ENCODE assay signal across 8 mouse cellular contexts in genomic region chr12:102729855-102730797, GRCm38 (mm10). TPM values are rescaled to one million over a fixed set of nuclear protein-coding genes. Genes with fewer than 3 reads are reported as not detected.
DNase-seq lines count a peak whose midpoint lies in the region; ATAC-seq and TF ChIP-seq lines count a peak whose summit lies in the region.

No protein-coding gene starts in this region.

- peaks cover 10% of the 10 kb centered on the region; the same call in 1 of the 2 replicates for H3K4me1 ChIP-seq in spleen, adult 2 months (ENCODE audit: control insufficient read depth, insufficient read depth, insufficient read length)
- peaks cover 10% of the 10 kb centered on the region for H3K4me1 ChIP-seq in kidney, adult 2 months (ENCODE audit: control insufficient read depth, insufficient read depth, low read length)
- H3K4me1 ChIP-seq in limb, embryonic 13.5 days: peaks cover 24% of the 10 kb centered on the region
- peaks cover 24% of the 10 kb centered on the region for H3K4me1 ChIP-seq in midbrain, embryonic 13.5 days (replicated peaks)
- H3K4me1 ChIP-seq in stomach, embryonic 15.5 days: peaks cover 17% of the 10 kb centered on the region

- WGBS in spleen, adult 2 months: 51% methylated on average over 26 of the region's 26 CpGs
- 43% methylated on average over 26 of the region's 26 CpGs for WGBS in kidney, adult 2 months
- 27% methylated on average over 26 of the region's 26 CpGs for WGBS in limb, embryonic 13.5 days
- 30% methylated on average over 26 of the region's 26 CpGs for WGBS in midbrain, embryonic 13.5 days
- WGBS in stomach, embryonic 15.5 days: 28% methylated on average over 26 of the region's 26 CpGs

- peak overlapping the region; percentile 54; the same call in 1 of the 2 replicates for H3K9ac ChIP-seq in limb, embryonic 13.5 days
- H3K9ac ChIP-seq in midbrain, embryonic 13.5 days (replicated peaks): peak overlapping the region; percentile 44
- H3K9ac ChIP-seq in stomach, embryonic 15.5 days: no peak overlapping the region

- H3K9me3 ChIP-seq in limb, embryonic 13.5 days: no peaks in the 10 kb centered on the region
- no peaks in the 10 kb centered on the region for H3K9me3 ChIP-seq in midbrain, embryonic 13.5 days
- no peaks in the 10 kb centered on the region for H3K9me3 ChIP-seq in stomach, embryonic 15.5 days

- peak in 1 of 2 experiments; percentile 40 for DNase-seq in spleen, adult 2 months (ENCODE audit: low read depth in 1 of 2, low spot score in 2 of 2)
- no peak for DNase-seq in spleen, postnatal 14 days (ENCODE audit: low spot score in 2 of 2)
- peak; percentile 79 for DNase-seq in cerebellum, postnatal 36 days
- peak; percentile 65 to 78 for DNase-seq in frontal cortex, postnatal 14 days (ENCODE audit: low spot score in 2 of 2)
- DNase-seq in kidney, adult 2 months: peak; percentile 84

- no peak for TF ChIP-seq CTCF in spleen, adult 2 months (IDR thresholded peaks at IDR 0.05; ENCODE audit: extremely low read depth, insufficient read depth, insufficient read length, insufficient replicate concordance)
- no peak for TF ChIP-seq CTCF in kidney, adult 2 months (conservative IDR thresholded peaks at IDR 0.05; ENCODE audit: insufficient read depth, insufficient read length, low read depth, low read length)

- peak overlapping the region; percentile 59 for H3K4me2 ChIP-seq in limb, embryonic 13.5 days (replicated peaks)
- H3K4me2 ChIP-seq in midbrain, embryonic 13.5 days (replicated peaks): peak overlapping the region; percentile 46
- H3K4me2 ChIP-seq in stomach, embryonic 15.5 days: peak overlapping the region; percentile 47

- peak; percentile 97 for ATAC-seq in limb, embryonic 13.5 days (ENCODE audit: low FRiP score, low read depth)
- ATAC-seq in midbrain, embryonic 13.5 days: peak; percentile 99
- peak; percentile 94 for ATAC-seq in stomach, embryonic 15.5 days (ENCODE audit: insufficient read depth, low FRiP score, low read depth)

- no peak overlapping the region for H3K27ac ChIP-seq in spleen, adult 2 months (ENCODE audit: insufficient read depth, low read length)
- peak overlapping the region; percentile 44; the same call in 1 of the 2 replicates for H3K27ac ChIP-seq in kidney, adult 2 months (ENCODE audit: insufficient read depth, low read depth, low read length)
- H3K27ac ChIP-seq in limb, embryonic 13.5 days: peak overlapping the region; percentile 93
- H3K27ac ChIP-seq in midbrain, embryonic 13.5 days: peak overlapping the region; percentile 90
- peak overlapping the region; percentile 84 for H3K27ac ChIP-seq in stomach, embryonic 15.5 days

- peak overlapping the region; percentile 25; the same call in 1 of the 2 replicates for H3K4me3 ChIP-seq in spleen, adult 2 months (ENCODE audit: extremely low read depth, insufficient read depth, insufficient read length)
- peak overlapping the region; percentile 11; the same call in 1 of the 2 replicates for H3K4me3 ChIP-seq in kidney, adult 2 months (ENCODE audit: insufficient read depth, low read depth, low read length)
- peak overlapping the region; percentile 34 for H3K4me3 ChIP-seq in limb, embryonic 13.5 days
- H3K4me3 ChIP-seq in midbrain, embryonic 13.5 days (replicated peaks): peak overlapping the region; percentile 23
- H3K4me3 ChIP-seq in stomach, embryonic 15.5 days (replicated peaks): peak overlapping the region; percentile 13; the same call in 1 of the 2 replicates

- no peaks in the 10 kb centered on the region for H3K36me3 ChIP-seq in spleen, adult 2 months (ENCODE audit: control insufficient read depth, insufficient read depth, low read length)
- H3K36me3 ChIP-seq in kidney, adult 2 months (ENCODE audit: control insufficient read depth, insufficient read depth, low read length): no peaks in the 10 kb centered on the region
- no peaks in the 10 kb centered on the region for H3K36me3 ChIP-seq in limb, embryonic 13.5 days
- H3K36me3 ChIP-seq in midbrain, embryonic 13.5 days: no peaks in the 10 kb centered on the region
- H3K36me3 ChIP-seq in stomach, embryonic 15.5 days: no peaks in the 10 kb centered on the region

- no peaks in the 10 kb centered on the region for H3K27me3 ChIP-seq in spleen, adult 2 months (ENCODE audit: control insufficient read depth, insufficient read depth, low read length)
- H3K27me3 ChIP-seq in kidney, adult 2 months (replicated peaks; ENCODE audit: control insufficient read depth, insufficient read depth, low read length): no peaks in the 10 kb centered on the region
- H3K27me3 ChIP-seq in limb, embryonic 13.5 days: no peaks in the 10 kb centered on the region
- no peaks in the 10 kb centered on the region for H3K27me3 ChIP-seq in midbrain, embryonic 13.5 days
- H3K27me3 ChIP-seq in stomach, embryonic 15.5 days (replicated peaks): no peaks in the 10 kb centered on the region

- no peak for TF ChIP-seq POLR2A in spleen, adult 2 months (IDR thresholded peaks at IDR 0.05; ENCODE audit: low read depth, low read length)
- TF ChIP-seq POLR2A in kidney, adult 2 months (IDR thresholded peaks at IDR 0.05; ENCODE audit: low read depth, low read length): no peak

RNA-seq across cellular contexts. Expression of gene Moap1, which starts 13.3 kb away (rescaled TPM):
- polyA plus RNA-seq in spleen, adult 2 months (2012; rRNA removed): 0.32 and 0.40 TPM in 2 replicates
- polyA plus RNA-seq in kidney, adult 2 months (2012; rRNA removed): 0.49 and 0.74 TPM in 2 replicates
- polyA plus RNA-seq in limb, embryonic 13.5 days (2015; fragmentation: Nextera tagmentation; extraction: Ambion mirVana): 28.1 and 30.2 TPM in 2 replicates
- 52.3 and 54.8 TPM in 2 replicates for polyA plus RNA-seq in midbrain, embryonic 13.5 days (2015; fragmentation: Nextera tagmentation; extraction: Ambion mirVana)
- polyA plus RNA-seq in stomach, embryonic 15.5 days (2015; fragmentation: Nextera tagmentation; extraction: Ambion mirVana): 20.7 and 25.0 TPM in 2 replicates

RNA-seq across cellular contexts. Expression of gene Tmem251, which starts 13.4 kb away (rescaled TPM):
- 1.8 and 2.6 TPM in 2 replicates for polyA plus RNA-seq in spleen, adult 2 months (2012; rRNA removed)
- polyA plus RNA-seq in kidney, adult 2 months (2012; rRNA removed): 2.2 and 2.9 TPM in 2 replicates
- polyA plus RNA-seq in limb, embryonic 13.5 days (2015; fragmentation: Nextera tagmentation; extraction: Ambion mirVana): 10.2 and 10.4 TPM in 2 replicates
- polyA plus RNA-seq in midbrain, embryonic 13.5 days (2015; fragmentation: Nextera tagmentation; extraction: Ambion mirVana): 12.4 and 13.3 TPM in 2 replicates
- 12.2 and 12.9 TPM in 2 replicates for polyA plus RNA-seq in stomach, embryonic 15.5 days (2015; fragmentation: Nextera tagmentation; extraction: Ambion mirVana)

RNA-seq across cellular contexts. Expression of gene Itpk1, which starts 25.4 kb away (rescaled TPM):
- 21.1 and 22.2 TPM in 2 replicates for polyA plus RNA-seq in spleen, adult 2 months (2012; rRNA removed)
- polyA plus RNA-seq in kidney, adult 2 months (2012; rRNA removed): 27.6 and 29.0 TPM in 2 replicates
- polyA plus RNA-seq in limb, embryonic 13.5 days (2015; fragmentation: Nextera tagmentation; extraction: Ambion mirVana): 9.3 TPM in 2 replicates
- 19.7 and 20.7 TPM in 2 replicates for polyA plus RNA-seq in midbrain, embryonic 13.5 days (2015; fragmentation: Nextera tagmentation; extraction: Ambion mirVana)
- polyA plus RNA-seq in stomach, embryonic 15.5 days (2015; fragmentation: Nextera tagmentation; extraction: Ambion mirVana): 20.1 and 21.9 TPM in 2 replicates

RNA-seq across cellular contexts. Expression of gene Gm28051, which starts 27.4 kb away (rescaled TPM):
- polyA plus RNA-seq in spleen, adult 2 months (2012; rRNA removed): not detected in 2 replicates
- not detected in 2 replicates for polyA plus RNA-seq in kidney, adult 2 months (2012; rRNA removed)
- polyA plus RNA-seq in limb, embryonic 13.5 days (2015; fragmentation: Nextera tagmentation; extraction: Ambion mirVana): not detected in 2 replicates
- not detected in 2 replicates for polyA plus RNA-seq in midbrain, embryonic 13.5 days (2015; fragmentation: Nextera tagmentation; extraction: Ambion mirVana)
- not detected in 2 replicates for polyA plus RNA-seq in stomach, embryonic 15.5 days (2015; fragmentation: Nextera tagmentation; extraction: Ambion mirVana)

RNA-seq across cellular contexts. Expression of gene Gon7, which starts 27.5 kb away (rescaled TPM):
- 11.3 and 13.7 TPM in 2 replicates for polyA plus RNA-seq in spleen, adult 2 months (2012; rRNA removed)
- 9.3 and 10.4 TPM in 2 replicates for polyA plus RNA-seq in kidney, adult 2 months (2012; rRNA removed)
- polyA plus RNA-seq in limb, embryonic 13.5 days (2015; fragmentation: Nextera tagmentation; extraction: Ambion mirVana): 34.9 TPM in 2 replicates
- 55.0 and 57.9 TPM in 2 replicates for polyA plus RNA-seq in midbrain, embryonic 13.5 days (2015; fragmentation: Nextera tagmentation; extraction: Ambion mirVana)
- 28.7 and 29.2 TPM in 2 replicates for polyA plus RNA-seq in stomach, embryonic 15.5 days (2015; fragmentation: Nextera tagmentation; extraction: Ambion mirVana)

Comparison
In these comparisons a context has a peak if more than half of its experiments do, and no peak if none do; other contexts are left out.
1. DNase-seq: peak in cerebellum, postnatal 36 days (2 of 2), frontal cortex, postnatal 14 days (2 of 2) and kidney, adult 2 months (single experiment); none in spleen, postnatal 14 days (0 of 2).
2. RNA of gene Moap1, which starts 13.3 kb away (polyA plus RNA-seq): 52.3 to 54.8 TPM in midbrain, embryonic 13.5 days, 28.1 to 30.2 TPM in limb, embryonic 13.5 days and 20.7 to 25.0 TPM in stomach, embryonic 15.5 days; 0.49 to 0.74 TPM in kidney, adult 2 months and 0.32 to 0.40 TPM in spleen, adult 2 months; every median in the first group is over 10 times any median in the second.
3. Peak in every context shown above with its lines, with median percentiles within 50 percentile points of each other: H3K4me3 ChIP-seq, ATAC-seq and H3K4me2 ChIP-seq.